Mouse (Mus musculus) urinary bladder, adult 2 months (tissue): ENCODE measurements at regions not wholly inside any gene's neighbourhood (a gene's known extent, or its start where the extent isn't known, plus 50 kb on each side); places are given as distances from the start of the nearest gene placed in this dataset.

Experiments used
- DNase-seq: peaks from one replicate; pipeline ENCODE4 v3.0.0; 2022; ENCODE audit warnings: low spot score

DNA sequence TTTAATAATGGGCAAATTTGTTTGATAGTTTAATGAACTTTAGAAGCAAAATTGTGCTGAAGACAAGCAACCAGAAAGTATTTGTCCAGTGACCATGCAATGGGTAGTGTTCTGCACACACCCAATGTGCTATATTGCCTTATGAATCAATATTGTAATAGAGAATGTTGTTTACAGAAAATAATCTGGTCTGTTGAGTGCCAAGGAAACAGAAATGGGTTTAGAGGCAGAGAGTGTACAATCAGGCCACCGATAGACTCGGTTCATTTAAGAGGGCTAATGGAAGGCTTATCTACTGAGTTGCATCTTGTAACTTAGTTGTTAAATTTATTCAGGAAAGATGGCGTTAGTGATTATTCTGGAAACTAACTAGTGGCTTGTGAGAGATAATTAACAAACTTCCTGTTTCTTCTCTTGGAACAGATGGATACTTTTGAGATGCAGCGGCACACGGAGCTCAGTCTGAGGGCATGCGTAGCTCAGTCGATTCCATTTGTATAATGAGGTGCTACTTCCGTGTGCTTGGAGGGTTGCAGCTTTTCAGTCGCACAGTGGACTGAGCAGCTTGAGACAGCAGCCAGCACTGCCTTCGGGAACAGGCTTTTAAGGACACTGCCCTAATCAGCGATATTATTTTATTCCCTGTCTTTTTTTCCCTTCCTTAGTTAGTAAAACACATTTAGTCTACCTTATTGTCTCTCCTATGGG, 171.6 kb upstream of the Pkn2 start:
- DNase-seq: no peak

DNA sequence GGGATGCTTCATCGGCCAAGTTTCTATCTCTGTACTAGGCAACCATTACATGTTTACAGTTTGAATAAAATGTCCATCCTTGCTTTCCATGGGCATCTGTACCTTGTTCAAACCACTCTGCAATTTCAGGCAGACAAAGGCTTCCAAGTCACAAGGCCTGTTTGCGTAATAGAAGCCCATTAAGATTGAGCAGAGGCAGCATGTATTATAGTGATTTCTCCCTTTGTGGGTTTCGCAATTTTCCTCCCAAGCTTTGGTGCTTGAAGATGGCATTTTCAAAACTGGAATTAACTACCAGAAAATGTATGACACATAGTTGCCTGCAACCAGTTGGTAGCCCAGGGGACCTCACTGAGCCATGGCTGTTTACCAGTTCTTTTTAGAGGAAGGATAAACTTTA, 158.9 kb upstream of the Pkn2 start:
- DNase-seq: no peak

DNA sequence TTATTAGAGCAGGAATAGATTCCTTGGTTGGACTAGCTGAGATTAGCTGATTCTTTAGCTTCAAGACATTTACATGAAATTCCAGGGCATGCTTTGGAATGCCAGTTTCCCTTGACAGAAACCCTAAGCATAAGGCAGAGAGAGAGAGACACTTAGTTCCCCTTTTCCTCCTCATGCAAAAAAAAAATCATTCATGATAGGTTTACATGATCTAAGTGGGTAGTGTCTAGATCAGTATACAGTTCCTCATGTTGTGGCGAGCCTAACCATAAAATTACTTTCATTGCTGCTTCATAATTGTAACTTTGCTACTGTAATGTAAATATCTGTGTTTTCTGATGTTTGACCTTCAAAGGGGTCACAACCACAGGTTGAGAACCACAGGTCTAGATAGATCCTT, 154.3 kb upstream of the Pkn2 start:
- DNase-seq: no peak

DNA sequence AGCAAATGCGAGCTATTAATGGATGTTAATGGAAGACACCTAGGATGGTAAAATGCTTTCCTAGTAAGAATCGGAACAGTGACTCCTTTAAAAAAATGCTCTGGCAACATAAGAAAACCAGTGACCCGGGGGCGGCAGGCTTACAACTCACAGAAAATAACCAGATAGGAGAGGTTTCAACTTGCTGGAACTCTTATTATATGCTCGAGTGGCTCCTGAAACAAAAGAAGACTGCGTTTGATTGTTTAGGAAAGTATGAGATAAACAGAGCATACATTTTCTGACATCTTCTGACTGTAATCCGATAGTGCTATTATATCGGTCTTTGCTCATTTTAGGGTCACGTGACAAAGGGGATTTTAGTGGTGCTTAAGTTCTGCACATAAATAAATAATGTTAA, 152.8 kb upstream of the Pkn2 start:
- no peak for DNase-seq

DNA sequence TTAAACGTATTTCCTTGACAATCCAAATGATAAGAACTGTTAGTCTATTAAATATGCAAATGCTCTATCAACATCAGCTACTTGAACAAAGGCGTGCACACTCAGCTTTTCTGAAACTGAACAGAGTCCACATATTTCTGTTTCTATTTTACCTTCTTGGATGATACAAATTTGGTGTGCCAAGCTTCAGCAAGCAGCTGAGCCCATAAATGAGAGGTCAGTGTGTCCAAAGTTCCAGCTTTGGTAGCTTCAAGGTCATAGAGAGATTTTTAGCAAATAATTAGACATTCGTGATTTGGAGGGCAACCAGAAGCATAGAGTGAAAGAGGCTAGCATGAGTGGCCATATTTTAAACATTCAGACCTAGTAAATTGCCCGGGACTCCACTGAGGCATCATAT, 140.7 kb upstream of the Pkn2 start:
- DNase-seq: no peak

DNA sequence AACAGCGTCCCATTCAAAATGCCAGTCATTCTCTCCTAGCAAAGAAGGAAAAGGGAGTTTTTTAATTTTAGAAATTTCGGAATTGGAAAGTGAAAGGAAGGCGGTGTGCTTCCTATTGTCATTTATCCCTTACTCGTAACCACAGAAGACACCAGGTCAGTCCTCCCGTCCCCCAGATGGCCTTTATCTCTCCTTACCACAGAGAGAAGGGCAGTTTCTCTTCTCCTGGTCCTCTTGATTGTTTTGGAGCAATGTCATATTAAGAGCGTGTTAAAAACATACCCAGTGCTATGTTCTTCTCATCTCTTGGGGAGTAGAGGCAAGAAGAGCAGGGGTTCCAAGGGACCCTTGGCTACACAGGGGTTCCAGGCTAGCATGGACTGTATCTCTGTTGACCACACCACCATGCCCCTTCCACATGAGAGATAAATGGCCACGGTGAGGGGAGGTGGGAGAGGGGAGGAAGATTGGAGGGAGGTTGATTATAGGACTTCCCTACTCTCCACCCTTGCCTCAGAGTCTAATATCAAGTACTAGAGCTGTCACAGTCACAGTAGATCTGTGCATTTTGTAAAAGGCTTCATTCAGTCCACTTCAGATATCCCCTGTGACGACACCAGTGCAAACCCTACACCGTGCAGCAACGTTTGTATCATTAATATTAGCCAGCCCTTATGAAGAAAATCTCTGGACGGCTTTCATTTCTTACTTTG, 139.5 kb upstream of the Pkn2 start:
- DNase-seq: no peak

DNA sequence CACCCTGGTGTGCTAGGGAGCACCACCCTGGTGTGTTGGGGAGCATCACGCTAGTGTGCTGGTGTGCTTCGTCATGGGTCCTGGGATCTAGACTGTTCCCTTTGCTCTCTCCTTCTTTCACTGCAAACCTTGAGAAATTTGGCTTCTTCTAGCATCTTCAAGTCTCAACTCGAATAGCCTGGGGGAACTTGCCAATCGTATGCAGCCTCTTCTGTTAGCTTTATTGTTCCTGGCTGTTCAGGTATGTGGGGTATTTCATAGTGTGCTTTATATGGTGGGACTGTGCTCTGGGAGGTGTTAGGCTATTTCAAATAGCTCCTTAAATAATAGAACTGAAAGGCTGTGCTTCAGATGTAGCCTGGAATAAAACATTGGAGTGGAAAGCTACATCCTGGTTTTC, 135.7 kb upstream of the Pkn2 start:
- DNase-seq: no peak

DNA sequence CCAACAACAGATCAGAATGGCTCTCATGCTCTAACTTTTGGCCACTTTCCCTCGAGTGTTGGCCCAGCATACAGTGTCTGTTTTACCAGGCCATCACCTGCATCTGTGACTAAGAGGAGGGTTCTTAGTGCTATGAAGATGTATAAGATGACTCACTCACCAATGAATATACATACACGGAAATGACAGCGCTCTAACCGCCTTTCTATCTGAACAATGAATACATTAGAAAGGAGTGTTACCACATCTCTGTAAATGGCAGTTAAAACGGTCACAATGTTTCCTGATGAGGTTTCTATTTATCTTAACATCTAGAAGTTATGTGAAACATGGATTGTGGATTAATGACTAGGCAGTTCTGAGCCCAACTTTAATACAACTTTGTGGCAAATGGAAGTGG, 135.0 kb upstream of the Pkn2 start:
- DNase-seq: no peak

DNA sequence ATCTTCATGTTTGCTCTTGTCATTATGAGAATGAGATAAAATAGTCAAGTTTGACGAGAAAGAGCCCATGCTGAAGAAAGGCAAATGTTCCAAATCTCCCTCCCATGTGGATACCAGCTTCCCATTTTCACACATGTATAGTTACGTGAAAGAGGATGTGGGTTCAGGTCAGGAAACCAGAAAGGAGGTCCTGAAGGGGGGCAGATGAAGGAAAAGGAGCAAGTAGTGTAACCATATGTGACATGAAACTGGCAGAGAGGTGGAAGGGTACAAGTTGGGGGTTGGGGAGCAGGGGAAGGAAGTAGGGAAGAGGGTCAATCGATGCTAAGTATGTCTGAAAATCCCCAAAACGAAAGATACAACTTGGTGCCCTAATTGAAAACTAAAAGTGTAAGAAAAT, 132.6 kb upstream of the Pkn2 start:
- no peak for DNase-seq

DNA sequence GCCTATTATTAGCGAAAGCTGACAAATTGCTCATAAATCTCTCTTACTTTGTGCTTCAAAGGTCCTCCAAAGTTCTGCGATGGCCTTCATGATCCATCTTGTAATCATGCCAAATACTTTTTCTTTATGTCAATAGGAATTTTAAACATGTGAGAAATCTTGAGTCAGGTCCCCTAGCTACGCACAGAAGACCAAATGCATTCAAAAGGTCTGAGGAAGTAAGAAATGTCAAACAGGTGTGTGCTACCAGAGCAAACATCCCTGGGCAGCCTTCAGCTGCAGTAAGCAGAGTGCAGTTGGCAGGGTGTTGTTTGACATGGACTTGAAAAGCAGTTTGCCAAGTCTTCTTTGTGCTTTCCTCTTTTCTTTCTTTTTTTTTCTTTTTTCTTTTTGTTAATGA, 125.2 kb upstream of the Pkn2 start:
- DNase-seq: no peak

DNA sequence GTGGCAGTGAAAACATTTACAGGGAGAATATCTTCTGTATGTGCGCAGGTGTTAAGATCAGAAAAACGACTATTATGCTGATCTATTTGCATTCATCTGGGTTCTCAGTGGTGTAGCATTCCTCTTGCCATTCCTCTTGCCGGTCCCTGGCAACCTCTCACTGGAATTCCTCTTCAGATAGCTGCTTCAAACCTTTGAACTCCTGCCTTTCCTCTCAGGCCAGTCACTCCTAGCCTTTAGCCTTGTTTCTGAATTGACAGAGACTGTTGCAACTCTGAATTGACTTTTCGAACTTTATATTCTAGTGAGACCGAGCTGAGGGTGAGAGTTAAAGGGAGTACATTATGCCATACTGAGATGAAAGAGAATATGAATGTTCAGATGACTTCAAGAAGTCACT, 120.1 kb upstream of the Pkn2 start:
- DNase-seq: no peak

DNA sequence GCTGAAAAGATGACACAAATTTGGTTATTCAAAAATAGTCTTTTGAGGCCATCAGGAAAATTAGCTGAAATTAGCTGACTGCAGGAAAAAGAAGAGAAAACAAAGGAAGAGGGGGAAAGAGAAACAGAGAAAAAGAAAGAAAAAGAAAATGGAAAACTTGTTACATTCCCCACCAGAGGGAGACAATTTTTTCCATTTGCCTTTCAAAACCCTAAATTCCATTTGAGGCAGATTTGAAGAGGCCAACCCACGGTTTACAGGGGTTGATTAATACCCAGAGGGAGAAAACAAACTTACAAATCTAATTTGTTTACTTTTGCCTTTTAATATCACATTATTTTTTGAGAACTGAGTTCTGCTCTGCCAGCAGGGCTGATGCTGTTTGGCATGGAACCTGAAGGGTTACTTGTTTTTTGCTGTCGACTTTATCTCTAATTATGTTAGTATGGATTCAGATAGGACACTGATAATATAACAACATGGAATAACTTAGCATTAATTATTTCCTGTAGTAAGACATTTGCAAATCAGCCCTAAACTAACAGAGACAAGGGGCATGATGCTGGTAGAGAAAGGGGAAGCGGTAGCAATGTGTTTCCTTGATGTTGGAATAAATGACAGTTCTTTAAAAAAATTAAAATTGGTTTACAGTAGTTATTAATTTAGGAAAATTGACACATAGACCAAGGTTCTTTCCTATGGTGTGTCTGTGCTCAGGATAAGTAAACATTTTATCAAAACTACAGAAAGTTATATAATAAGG, 114.4 kb upstream of the Pkn2 start:
- no peak for DNase-seq

DNA sequence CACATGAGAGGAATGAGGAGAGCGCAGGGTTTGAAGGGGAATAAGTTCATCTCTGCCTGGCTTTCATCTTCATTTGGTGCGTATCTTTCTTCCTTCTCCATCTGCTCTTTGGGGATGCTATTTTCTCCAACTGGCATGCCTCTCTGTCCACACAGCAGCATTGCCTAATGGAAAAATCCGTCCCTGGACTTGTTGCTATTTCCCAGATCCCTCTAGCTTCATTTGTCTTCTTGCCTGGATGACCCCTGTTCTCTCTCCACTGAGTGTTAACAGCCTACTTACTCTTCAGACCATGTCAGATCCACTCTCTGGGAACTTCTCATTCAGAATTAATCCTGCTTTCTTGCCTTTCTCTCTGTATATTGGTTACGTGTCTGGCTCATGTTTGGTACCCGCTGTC, 102.7 kb upstream of the Pkn2 start:
- DNase-seq: no peak

DNA sequence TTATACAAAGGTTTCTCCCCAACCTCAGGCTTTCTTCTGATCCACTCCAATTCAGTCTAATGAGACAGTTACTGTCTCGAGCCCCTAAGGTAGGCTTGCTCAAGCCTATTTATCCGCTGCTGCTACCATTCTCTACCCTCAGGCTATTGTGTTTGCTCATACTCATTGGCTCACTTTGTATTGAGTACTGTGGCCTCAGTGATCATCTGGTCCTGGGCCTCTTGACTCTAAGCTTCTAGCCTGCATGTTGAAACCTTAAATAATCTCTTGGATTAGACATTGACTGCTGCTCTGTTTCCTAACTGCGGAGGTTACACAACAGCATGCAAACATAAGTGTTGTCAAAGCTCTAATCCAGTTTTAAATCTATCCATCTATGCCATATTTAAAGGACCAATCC, 99.4 kb upstream of the Pkn2 start:
- no peak for DNase-seq

DNA sequence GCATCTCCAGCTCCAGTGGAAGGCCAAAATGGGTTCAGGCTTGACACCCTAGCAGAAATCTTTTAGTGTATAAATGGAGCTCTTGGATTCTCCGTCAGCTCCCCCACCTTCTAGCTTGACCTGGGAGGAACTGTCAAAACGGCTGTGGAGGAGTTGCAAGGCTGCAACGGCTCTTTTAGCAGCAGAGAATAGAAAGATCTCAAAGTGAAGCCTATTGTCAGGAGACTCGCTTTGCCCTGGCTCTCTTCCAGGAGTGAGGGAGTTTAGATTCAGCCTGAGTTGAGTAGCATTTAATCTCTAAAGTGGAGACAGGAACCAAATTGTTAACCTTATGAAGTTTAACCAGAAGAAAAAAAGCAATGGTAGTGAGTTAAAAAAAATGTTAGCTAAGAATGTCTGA, 97.4 kb upstream of the Pkn2 start:
- no peak for DNase-seq

DNA sequence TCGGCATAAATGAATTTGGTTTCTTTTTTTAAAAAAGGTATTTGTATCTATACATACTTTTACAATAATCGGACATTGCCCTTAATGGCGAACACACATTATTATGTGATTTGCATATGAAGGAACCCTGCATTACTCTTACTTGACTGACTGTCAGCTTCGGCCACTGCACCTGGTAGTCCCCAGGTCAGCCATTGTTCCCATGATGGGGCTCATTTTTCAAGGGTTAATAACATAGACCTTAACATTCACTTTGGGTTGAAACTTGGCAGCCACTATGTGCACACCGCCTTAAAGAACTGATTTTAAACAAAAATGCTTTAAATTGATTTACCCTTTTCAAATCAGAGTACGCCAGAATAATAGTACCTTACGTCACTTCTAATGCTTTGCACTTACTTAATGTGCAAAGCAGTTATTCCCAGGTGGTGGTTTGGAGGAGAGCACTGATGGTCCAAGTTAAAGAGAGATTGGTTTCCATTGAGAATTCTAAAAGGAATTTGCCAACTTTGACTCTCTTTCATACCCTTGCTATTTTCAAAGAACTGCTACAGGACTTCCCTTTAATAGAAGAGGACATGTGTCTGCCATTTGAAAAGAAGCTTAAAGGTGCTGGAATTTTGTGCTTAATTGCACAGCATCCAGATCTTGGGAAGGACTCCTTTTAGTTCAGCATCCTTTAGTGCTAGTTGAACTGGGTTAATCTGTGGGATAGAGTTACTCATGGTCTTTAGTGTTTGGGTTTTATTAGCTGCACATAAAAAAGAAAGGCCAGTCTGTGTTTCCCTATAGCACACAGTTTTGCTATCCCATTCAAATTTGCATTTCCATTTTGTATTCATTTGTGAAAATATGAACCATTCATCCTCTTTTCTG, 95.0 kb upstream of the Pkn2 start:
- no peak for DNase-seq

DNA sequence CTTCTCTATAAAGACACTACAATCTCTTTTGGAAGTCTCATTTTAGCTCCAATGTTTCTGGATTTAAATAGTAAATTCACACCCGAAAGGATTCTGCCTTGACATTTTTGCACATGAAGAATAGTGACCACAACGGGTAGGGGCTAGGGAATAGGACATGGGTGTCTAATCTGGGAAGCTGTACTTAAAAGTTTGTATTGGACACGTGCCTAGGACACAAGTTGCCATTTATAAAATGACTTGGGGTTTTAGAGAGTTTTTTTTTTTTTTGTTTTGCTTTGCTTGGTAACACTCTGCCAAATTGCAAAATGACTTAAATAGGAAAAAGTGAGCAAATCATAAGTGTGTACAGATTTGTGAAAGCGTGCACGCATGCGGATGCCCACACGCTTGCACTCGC, 93.8 kb upstream of the Pkn2 start:
- no peak for DNase-seq

DNA sequence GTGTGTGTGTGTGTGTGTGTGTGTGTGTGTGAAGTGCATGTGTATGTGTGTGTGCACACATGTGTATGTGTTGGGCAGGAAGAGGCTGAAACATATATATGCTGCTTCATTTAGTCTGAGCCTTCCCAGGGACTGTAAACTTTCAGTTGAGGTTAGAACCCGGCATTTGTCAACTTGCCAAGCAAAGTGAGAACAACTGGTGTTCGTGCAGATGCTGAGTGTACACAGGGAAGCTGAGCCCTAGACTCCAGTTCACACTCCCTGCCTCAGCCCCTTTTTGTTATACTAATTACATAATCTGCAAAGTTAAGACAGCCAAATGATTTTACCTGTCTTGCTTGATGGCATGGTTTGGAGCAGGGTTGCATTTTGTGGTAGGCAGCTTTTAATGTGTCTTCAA, 87.7 kb upstream of the Pkn2 start:
- DNase-seq: no peak

DNA sequence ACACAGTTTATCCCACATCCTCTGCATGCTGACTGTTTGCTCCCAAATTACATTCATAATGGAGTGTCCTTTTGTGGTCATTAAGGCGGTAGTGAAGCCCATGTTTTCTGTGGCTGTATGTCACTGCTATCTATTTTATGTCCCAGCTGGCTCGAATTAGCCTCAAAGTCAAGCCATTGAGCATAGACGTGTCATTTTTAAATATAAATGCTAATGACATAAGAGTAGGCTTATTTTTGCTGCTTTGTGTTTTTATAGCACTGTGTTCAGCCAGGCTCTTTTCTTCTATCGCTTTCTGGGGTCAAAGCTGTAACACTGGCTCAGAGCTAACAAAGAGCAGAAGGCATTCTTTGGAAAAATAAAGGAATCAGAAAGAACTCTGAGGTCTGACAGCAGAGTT, 83.8 kb upstream of the Pkn2 start:
- DNase-seq: no peak

DNA sequence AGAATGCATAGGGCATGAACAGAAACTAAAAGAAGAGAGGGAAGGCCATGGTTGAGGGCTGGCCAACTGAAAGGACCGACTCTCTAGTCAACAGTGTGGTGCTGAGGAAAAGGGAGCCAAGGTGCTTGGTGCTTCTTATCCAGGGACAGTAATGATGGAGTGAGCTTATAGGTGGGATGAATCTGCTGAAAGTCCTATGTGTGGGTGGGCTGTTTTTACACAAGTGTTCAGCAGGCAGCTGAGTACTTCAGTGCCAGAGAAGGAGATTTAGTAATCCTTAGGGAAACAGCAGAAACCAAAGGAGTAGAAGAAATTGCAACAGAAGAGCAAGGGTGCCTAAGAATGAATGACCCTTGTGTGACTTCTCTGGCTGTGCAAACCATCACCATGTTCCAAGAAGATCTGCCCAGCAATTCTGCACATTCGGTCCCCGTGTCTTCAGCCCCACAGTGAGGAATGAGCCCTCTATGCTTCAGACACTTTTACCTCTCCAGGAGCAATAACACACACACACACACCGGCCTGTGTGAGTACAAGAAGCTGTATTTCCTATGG, 82.1 kb upstream of the Pkn2 start:
- no peak for DNase-seq

DNA sequence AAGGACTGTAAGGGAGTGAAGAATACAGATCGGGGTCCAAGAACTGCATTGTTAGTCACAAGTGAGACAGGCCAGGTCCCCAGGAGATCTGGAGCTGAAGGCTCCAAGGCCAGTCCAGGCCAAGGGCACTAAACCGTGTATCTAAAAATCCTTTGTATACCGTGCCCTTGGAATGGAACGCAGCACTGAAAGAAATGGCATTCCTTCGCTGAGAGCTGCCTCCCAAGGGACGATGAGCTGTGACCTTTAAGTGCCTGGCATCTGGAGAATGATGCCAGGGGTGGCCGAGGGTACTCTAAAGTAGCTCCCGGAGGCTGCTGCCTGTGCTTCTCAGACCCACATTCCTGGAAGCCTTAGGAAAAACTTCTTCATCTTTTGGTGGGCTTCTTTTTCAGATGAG, 76.0 kb upstream of the Pkn2 start:
- DNase-seq: no peak

DNA sequence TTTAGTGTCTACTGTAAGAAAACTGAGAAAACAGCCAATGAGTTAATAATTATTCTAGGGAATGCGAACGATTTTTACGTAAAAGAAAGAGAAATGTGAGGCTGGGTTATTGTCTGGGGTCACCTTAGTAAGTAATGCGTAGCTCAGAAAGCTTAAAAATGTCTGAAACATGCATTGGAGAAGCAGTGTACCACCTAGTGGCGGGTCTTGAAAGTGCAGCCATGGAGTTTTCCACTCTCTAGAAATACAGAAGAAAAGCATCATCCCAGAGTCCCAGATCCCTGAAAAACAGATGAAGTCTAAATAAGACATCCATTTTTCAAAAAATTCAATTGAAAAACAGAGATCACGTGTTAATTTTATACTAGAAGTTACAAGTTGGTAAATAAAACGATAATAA, 67.0 kb upstream of the Pkn2 start:
- DNase-seq: peak; percentile 44
